Mouse (Mus musculus) A20 (cell line): Measurements from ENCODE around the gene Mpnd.

Experiments
- DNase-seq: peaks from one replicate; pipeline ENCODE4 v3.0.0-alpha.2; 2011; ENCODE audit warnings: low read depth, low spot score

Mpnd gene

GRCm38 (mm10) chr17:56005415-56006061, at the start of gene Mpnd, which contains the start of gene Stap2:
Mpnd (plus strand) TSS chr17:56005711.
Stap2 (minus strand) TSS chr17:56005584.
- peak; percentile 47 for DNase-seq

- no peak for DNase-seq
These were observed 49.4 kb upstream of the Mpnd start for GRCm38 (mm10) chr17:55956129-55956528.

- DNase-seq: no peak
These were observed 48.9 kb upstream of the Mpnd start for GRCm38 (mm10) chr17:55956591-55956990.

GRCm38 (mm10) chr17:55957168-55957567, 48.3 kb upstream of the Mpnd start:
- DNase-seq: peak; percentile 80

GRCm38 (mm10) chr17:55957726-55958583, 47.6 kb upstream of the Mpnd start:
- peak; percentile 45 for DNase-seq

GRCm38 (mm10) chr17:55958584-55958886, 47.0 kb upstream of the Mpnd start:
- DNase-seq: no peak

- peak; percentile 98 for DNase-seq
These were observed 46.4 kb upstream of the Mpnd start, which contains the start of gene Yju2 for GRCm38 (mm10) chr17:55958918-55959728. Yju2 (plus strand) TSS chr17:55959099.

GRCm38 (mm10) chr17:55959946-55960740, 45.4 kb upstream of the Mpnd start:
- no peak for DNase-seq

GRCm38 (mm10) chr17:55960791-55961190, 44.7 kb upstream of the Mpnd start:
- no peak for DNase-seq

GRCm38 (mm10) chr17:55961631-55962030, 43.9 kb upstream of the Mpnd start:
- DNase-seq: no peak

GRCm38 (mm10) chr17:55963171-55963570, 42.3 kb upstream of the Mpnd start:
- DNase-seq: no peak

GRCm38 (mm10) chr17:55964496-55964895, 41.0 kb upstream of the Mpnd start:
- DNase-seq: no peak

- DNase-seq: no peak
These were observed 40.5 kb upstream of the Mpnd start for GRCm38 (mm10) chr17:55964996-55965395.

- DNase-seq: no peak
These were observed 38.3 kb upstream of the Mpnd start for GRCm38 (mm10) chr17:55967186-55967585.

- no peak for DNase-seq
These were observed 37.3 kb upstream of the Mpnd start for GRCm38 (mm10) chr17:55968210-55968609.

GRCm38 (mm10) chr17:55969560-55969959, 36.0 kb upstream of the Mpnd start:
- no peak for DNase-seq

GRCm38 (mm10) chr17:55969966-55970891, 35.3 kb upstream of the Mpnd start, which contains the start of gene Shd:
Shd (plus strand) TSS chr17:55970467.
- DNase-seq: no peak

GRCm38 (mm10) chr17:55971453-55971852, 34.1 kb upstream of the Mpnd start:
- no peak for DNase-seq

GRCm38 (mm10) chr17:55976255-55976862, 29.2 kb upstream of the Mpnd start:
- peak; percentile 86 for DNase-seq

GRCm38 (mm10) chr17:55977301-55977700, 28.2 kb upstream of the Mpnd start:
- no peak for DNase-seq
